Mouse (Mus musculus) thymus, postnatal 10 days (tissue): Measurements from ENCODE around the gene Cmtm4.

Experiments
- DNase-seq, 2 experiments: peaks; one replicate each; pipeline ENCODE4 v3.0.0; 2021; ENCODE audit warnings: low spot score in 2 of 2

Cmtm4 gene

GRCm38 (mm10) chr8:104374864-104375846, 20.5 kb downstream of the Cmtm4 start:
- no peak for DNase-seq

GRCm38 (mm10) chr8:104374269-104374668, 21.3 kb downstream of the Cmtm4 start:
- no peak for DNase-seq

- no peak for DNase-seq
Observed at GRCm38 (mm10) chr8:104373779-104374178, 21.8 kb downstream of the Cmtm4 start.

- no peak for DNase-seq
Observed at GRCm38 (mm10) chr8:104371121-104371520, 24.5 kb downstream of the Cmtm4 start.

DNA sequence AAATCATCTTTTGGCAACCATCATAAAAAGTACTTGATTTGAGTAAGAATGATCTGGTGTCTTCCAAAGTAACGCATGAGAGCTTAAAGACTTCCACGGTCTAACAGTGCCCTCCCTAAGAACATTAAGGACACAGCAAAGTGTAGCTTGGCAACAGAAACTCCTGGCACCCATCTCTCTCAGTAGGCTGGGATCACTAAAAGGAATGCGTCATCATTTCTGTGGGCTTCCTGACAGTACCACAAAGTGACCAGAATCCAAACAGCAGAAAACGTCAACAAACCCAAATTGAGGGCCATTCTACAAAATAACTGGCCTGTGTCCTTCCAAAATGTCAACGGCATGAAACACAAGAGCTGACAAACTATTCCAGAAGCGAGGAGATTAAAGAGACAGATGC, 25.5 kb downstream of the Cmtm4 start:
- no peak for DNase-seq

DNA sequence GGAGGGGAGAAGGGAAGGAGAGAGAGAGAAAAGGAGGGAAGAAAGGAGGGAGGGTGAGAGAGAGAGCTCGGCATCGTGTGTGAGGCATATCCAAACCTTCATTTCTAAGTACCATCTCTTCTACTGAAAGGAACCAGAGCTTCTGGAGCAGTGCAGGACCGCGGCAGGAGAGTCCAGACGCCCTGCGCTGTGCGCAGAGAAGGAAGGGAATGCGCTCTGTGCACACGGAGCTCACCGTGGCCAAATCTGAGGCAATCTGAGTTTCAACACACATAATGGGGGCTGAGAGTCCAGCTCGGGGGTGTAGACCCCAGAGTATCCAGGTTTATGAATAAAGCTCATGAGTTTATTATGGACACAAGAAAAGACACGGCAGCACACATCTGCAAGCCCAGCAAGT, 26.0 kb downstream of the Cmtm4 start:
- no peak for DNase-seq

DNA sequence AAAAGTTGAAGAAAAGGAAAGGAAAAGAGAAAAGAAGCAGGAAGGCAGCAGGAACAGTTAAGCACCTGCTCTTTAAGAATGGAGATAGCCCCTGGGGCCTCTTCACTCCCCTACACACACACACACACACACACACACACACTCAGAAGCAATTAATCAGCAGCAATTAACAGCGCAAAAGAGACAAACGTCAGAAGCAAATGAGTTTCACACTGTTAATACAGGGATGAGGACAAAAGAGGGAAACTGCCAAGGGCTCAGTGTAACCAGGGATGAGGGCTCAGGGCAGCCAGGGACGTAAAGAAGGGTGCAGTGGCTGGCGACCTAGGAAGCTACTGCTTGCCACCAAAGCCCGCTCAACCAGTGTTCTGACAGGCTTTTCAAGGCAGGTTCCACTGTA, 28.2 kb downstream of the Cmtm4 start:
- no peak for DNase-seq

- DNase-seq = no peak
Observed at GRCm38 (mm10) chr8:104365695-104366094, 29.9 kb downstream of the Cmtm4 start.

DNA sequence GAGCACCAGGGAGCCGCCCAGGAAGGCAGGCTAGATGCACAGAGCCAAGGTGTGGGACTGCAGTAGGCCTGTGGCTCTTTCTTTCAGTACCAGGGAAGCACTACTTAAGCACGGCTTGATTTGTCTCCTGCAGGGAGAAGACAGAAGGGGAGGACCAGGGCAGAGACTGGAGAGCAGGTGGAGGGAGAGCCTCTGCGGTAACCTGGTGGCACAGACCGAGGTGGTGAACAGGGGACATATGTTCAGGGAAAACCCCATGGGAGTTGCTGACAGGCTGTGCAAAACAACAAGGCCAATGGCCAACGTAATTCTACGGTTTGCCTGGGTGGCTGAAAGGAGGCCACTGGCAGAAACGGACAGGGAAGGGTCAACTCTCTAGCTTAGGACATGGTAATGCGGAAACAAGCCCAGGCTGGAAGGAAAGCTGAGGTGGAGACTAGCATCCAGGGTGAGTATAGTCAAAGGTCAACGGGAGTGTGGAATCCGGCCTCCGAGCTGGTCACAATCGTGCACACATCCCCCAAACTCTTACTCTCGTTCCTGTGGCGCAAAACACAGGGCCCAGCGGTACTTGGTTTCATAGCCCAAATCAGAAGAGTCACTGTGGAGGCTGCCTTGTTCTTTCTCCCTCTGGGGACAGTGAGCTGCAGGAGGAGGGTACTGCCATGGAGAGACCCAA, 35.7 kb downstream of the Cmtm4 start:
- DNase-seq = no peak

DNA sequence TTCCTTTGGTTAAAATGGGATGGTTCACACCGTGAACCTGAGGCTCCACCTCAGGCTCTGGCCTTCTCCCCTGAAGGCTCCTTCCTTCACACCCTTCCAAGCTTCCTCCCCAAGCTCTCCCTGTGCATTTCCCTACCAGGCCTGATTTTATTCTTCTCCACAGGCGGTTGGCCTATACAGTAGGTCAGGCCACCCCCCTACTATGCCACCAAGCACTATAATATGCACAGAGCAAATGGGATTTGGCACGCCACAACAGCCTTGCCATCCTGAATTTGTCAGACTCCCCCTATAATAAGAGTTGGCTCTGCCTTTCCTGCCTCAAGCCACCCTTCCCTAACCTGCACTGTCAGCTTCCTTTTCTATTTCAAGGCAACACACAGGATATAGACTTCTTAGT, 37.0 kb downstream of the Cmtm4 start:
- no peak for DNase-seq

DNA sequence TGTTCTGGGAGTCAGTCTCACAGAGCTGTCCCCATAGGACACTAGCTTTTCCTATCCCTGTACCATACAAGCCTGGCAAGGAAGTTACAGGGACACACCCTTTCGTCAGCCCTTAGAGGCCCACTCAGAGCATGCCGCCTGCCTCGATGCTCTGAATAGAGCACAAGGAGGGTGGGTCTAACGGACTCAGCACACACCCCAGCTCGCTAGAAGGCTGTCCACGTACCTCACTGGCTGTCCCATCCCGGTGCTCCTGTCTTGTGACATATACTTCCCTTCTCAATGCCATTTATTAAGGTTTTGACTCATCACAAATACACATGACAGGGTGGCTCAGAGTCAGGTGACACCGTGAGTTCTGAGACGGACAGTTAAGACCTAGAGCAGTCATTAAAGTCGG, 41.1 kb downstream of the Cmtm4 start:
- no peak for DNase-seq

DNA sequence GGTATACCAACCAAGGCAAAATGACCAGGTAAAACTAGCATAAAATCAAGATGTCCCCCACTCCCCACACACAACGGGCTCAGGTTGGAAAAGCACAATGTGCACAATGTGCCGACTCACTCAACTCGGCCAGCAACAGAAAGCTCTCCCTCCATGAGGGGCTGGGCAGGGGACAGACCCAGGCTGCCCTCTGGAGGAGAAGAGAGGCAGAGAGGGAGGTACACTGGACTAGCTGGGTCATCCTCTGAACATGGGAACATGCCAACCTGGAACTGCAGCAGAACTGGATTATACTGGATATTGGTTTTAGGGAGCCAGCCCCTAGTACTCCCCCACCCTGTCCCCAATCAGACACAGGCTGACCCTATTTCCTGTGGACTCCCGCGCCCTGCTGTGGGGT, 42.4 kb downstream of the Cmtm4 start:
- DNase-seq = no peak

DNA sequence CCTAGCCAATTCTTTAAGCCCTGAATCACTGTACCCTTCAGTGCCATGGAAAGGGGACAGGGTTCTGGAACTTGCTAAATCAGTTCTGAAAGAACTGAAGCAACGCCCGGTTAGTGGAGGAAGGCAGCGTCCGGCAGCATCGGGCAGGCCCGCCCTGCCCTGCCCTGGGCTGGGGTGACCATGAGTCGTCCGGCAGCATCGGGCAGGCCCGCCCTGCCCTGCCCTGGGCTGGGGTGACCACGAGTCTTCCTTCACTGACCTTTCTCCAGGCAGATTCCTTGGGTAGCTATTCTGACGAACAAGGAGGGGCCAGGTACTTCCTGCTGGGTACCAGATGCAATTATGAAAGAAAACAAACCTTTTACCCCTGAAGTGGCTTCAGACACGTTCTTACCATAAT, 45.6 kb downstream of the Cmtm4 start:
- no peak for DNase-seq

- no peak for DNase-seq
Observed at GRCm38 (mm10) chr8:104348971-104349370, 46.6 kb downstream of the Cmtm4 start.

- DNase-seq = no peak
Observed at GRCm38 (mm10) chr8:104346706-104347105, 48.9 kb downstream of the Cmtm4 start.

DNA sequence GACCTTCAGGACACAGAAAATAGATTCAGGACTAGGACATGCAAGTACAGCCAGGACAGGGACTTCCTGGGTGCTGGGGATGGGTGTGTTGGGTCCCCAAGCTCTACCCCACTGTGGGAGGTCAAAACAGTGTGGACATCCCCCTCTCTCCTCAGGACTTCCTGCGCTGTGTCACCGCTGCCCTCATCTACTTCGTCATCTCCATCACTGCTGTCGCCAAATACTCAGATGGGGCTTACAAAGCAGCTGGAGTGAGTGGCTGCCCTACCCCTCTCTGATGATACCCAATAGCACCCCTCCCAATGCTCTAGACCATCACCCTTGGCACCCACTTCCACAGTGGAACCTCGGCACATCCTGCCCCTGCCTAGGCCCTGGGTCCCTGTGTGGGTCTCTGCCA, 51.0 kb downstream of the Cmtm4 start:
- DNase-seq = no peak

- peak; percentile 57 to 85 for DNase-seq
Observed at GRCm38 (mm10) chr8:104343957-104344356, 51.6 kb downstream of the Cmtm4 start.

DNA sequence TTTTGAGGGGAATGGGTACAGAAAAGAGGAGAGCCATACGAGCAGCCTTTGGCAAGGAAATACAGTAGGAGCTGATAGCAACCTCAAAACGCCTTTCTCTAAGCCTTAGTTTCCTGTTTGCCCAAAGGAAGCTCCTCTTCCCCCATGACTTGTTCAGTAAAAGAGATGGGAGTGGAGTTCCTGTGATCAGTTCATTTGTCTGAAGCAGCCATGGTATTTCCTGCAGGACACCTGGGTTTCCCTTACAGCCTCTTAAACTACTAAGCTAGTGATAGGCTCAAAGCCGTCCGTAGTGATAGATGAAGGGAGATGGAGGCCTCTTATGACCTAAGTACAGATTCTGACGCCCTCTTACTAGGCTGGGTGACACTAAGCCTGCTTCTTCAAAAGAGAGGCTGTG, 53.2 kb downstream of the Cmtm4 start:
- no peak for DNase-seq

- DNase-seq = no peak
Observed at GRCm38 (mm10) chr8:104341678-104342077, 53.9 kb downstream of the Cmtm4 start.

DNA sequence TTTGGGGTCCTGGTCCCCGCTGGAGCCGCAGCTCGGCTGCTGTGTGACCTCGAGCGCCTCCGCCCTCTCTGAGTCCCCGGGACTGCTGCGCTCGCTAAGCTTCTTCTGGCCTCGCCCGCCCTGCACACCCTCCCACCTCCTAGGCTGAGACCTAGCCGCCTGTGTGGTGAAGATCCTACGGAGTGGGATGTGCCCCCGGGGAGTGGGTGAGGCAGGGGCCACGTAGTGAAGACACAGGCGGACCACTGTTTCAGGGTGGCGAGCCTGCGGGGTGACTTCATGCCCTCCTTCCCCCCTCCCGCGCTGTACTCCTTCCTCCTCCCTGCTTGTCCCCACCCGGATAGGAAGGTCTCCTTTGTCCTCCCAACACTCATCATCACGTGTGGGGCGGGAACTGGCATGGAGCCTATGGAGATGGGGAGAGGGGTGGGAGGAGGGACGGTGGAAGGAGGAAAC, 54.5 kb downstream of the Cmtm4 start:
- DNase-seq = no peak

GRCm38 (mm10) chr8:104340233-104341105, 55.1 kb downstream of the Cmtm4 start:
- DNase-seq = peak; percentile 69 to 82

DNA sequence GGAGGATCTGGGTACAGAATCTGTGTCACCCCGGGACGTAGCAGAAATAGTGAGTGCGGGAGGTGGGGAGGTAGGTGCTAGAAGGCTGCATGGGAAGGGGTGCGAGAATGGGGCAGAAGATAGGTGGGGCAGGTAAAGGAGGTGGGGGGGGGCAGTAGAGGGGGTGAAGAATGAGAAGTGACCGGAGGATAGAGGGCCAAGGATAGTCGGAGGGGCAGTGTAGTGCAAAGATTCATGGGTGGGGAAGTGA, 55.7 kb downstream of the Cmtm4 start:
- DNase-seq = peak in 1 of 2 experiments; percentile 16
